Mouse (Mus musculus) left cerebral cortex, postnatal 10 days (tissue): ENCODE results near the gene Robo1. TPM values are rescaled to one million over a fixed set of nuclear protein-coding genes. Genes with fewer than 3 reads are reported as not detected.

ENCODE experiments used
- DNase-seq, 2 experiments: peaks; one replicate each; pipeline ENCODE4 v3.0.0; 2021 to 2022; ENCODE audit warnings: low spot score in 2 of 2, mixed read lengths in 1 of 2; ENCODE audit errors: extremely low spot score in 1 of 2
- intact Hi-C: fragments of 180-260 bp; cut with DNase I; formaldehyde crosslinking; loops from one replicate; pipeline ENCODE4 v1.15.1; 2025
- total RNA-seq, 2 experiments: library from RNA; stranded (reverse); gene quantifications; 2 replicates each; pipeline ENCODE4 v1.2.3; 2021

Robo1 gene
- total RNA-seq, 2 experiments from 2014 or later: 96.8 to 101 TPM

DNA sequence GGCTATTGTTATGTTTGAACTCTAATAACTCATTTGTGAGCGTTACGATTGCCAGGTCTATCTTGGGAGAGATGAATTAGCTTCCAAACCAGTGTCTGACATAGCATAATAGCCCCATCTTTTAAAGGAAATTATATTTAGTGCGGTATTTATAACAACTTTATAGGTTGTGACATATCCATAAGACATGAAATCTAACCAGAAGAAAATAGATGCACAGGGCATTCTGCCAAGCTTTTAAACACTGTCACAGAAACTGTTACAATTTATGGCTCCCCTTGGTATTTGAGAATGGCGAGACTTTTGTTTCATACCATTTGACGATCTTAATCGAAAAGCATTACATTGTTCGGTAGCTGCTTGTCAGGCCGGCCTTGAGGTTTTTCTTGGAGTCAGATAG is 632.7 kb downstream of the Robo1 start:
- no peak for DNase-seq
- intact Hi-C loops: no loop called here

DNA sequence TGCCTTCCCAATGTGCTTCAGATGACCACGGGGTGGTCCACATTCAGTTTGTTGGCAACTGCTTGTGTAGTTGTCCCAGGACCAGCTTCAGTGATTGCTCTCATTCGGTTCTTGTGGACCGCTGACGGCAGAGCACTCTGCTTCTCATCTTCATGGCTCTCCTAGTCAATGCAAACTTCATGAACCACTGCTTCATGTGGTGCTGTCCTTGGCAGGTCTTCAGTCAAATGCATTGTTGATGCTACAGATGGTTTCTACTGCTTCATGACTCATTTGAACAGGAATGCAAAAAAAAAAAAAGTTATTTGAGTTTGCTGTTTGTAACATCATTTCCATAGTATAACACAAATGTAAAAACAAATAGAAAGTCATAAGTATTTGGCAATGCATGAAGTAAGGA is 636.3 kb downstream of the Robo1 start:
- DNase-seq: no peak
- intact Hi-C loops: no loop called here

DNA sequence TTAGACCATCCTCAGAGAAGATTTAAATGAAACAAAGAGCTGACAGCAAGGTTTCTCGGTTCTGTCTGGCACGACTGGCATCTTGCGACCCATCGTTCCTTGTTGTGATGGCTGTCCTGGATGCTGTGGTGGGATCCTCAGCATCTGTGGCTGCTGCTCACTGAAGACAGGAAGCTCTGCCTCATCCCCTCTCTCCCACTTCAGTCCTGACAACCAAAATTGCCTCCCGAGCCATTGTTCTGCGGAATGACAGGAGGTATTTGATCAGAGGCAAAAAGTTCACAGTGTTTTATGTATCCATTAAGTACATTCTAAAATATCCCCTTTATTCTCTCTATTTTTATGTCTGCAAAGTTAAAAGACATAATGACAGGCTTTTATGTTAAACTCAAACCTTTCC is 643.9 kb downstream of the Robo1 start:
- no peak for DNase-seq
- intact Hi-C loops: no loop called here

DNA sequence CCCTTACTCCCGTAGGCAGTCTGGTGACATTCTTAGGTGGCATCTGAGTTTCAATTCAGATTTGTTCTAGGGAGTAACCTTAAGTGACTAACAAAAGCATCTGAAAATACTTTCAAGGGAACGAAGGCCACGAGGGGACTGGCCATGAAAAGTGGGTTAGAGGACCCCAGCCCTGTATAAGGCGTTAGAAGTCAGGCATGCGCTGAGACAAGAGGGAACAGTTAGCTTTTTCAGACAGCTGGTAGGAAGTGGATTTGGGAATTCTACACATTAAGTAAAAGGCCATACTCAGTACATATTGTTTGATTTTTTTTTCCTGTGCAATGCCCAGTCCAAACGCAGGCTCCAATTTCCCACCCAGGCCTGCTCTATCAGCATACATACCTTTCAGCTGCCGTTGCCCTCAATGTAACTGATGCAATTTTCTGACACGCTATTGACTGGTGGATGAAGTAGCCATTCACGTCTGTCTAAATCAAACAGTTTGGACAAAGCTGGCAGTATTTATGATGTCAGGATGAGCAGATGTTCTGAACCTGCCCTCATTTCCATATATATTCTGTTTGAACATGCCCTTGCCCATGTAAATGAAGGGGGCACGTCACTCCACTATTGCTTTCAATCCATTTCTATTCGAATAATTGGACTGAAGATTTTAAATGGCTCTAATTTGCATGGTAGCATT is 651.1 kb downstream of the Robo1 start:
- no peak for DNase-seq
- intact Hi-C loops: no loop called here

DNA sequence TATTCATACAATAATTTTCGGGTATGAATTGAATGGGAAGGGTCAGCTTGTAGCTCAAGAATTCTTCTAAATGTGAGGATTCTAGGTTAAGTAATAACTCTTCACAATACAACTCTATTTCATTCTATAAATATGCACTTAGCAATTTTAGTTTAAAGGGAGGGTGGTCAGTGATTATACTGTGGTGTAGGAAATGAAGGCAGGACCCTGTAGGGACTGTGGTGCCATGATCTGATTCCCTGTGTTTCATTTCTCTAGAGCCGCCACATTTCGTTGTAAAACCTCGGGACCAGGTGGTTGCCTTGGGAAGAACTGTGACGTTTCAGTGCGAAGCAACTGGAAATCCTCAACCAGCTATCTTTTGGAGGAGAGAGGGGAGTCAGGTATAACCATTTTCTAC is 651.7 kb downstream of the Robo1 start:
- intact Hi-C loops: no loop called here
- no peak for DNase-seq

DNA sequence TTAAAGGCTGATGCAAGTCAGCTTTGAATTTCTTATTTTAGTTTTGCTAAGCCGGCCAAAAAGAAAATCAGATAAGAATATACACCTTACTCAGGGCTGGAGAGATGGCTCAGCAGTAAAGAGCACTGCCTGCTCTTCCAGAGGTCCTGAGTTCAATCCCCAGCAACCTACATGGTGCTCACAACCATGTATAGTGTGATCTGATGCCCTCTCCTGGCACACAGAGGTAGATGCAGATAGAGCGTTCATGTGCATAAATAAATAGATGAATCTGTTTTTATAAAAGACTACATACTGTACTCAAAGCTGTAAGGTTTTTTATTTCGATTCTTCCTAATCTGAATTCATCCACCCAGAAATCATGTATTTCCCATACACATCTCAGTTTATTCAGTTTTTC is 655.7 kb downstream of the Robo1 start:
- no peak for DNase-seq
- intact Hi-C loops: no loop called here

DNA sequence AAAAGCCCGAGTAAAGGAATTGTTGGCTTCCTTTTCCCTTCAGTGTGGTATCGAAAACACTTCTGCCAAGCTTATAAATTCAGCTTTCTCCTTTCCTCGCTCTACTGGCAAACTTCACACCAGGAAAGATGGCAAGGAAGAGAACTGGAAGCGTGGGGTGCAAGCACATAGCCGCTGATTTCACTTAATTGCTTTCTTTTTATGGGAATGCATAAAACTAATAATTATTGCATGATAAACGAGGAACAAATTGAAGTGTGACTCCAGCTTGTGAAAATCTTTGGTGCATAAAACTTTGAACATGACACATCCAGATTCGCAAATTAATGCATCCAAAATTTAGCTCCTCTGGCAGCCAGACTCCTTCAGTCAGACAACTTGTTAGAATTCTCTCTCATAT is 659.4 kb downstream of the Robo1 start:
- intact Hi-C loops: no loop called here
- peak in 1 of 2 experiments; percentile 10 for DNase-seq

DNA sequence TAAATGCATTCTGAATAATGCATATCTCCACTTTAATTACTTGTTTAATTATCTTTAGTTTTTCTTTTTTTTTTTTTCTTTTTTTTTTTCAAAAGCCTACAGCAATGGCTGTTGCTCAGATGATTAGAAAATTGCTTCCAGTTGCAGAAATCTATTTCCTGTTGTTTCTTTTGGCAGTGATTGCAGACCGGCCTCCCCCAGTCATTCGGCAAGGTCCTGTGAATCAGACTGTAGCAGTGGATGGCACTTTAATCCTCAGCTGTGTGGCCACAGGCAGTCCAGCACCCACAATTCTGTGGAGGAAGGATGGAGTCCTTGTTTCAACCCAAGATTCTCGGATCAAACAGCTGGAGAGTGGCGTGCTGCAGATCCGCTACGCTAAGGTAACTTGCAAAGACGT is 661.9 kb downstream of the Robo1 start:
- intact Hi-C loops: loop anchor here (10.0 kb wide), 2 partner anchors 355 to 1715 kb away; no protein-coding TSS in a partner anchor

DNA sequence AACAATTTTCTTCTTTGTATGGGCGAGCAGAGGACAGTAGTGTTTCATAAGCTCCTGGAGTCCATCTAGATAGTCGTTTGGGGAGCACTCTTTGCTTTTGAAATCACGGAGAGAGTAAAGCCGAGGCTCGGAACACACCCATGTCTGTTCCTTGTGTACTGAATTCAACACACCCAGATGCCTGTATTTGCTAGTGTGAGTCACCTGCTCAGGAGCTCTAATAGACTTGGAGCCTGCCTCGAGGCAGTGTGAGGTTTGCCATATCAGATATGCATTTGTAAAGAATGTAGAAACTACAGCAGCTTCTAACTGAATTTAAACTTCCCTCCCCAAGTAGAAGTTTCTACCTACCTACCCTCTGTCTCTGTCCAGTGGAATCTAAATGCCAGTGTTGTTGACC is 665.6 kb downstream of the Robo1 start:
- no peak for DNase-seq
- intact Hi-C loops: loop anchor here (10.0 kb wide), 2 partner anchors 359 to 1719 kb away; no protein-coding TSS in a partner anchor

More for the DNA sequence above, 661.9 kb downstream of the Robo1 start:
- DNase-seq: no peak

DNA sequence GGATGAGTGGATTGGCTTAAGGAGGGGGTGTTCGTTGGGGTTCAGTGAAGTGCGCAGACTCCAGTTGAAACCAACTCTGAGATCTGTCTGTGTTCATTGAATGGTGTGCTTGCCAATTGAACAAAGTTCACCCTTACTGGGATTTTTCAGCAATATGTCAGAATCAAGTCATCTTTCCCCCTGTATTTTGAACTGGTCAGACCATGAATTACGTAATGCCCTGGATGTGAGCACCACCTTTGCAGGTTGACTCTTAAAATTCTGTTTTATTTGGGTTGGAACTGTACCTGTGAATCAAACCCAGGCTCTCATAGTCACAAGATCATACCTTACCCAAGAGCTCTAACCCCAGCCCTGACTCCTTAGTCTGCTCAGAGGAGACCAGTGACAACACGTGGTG is 666.6 kb downstream of the Robo1 start:
- intact Hi-C loops: loop anchor here (5.0 to 10.0 kb wide), 4 partner anchors 282 to 1720 kb away; no protein-coding TSS in a partner anchor
- no peak for DNase-seq

DNA sequence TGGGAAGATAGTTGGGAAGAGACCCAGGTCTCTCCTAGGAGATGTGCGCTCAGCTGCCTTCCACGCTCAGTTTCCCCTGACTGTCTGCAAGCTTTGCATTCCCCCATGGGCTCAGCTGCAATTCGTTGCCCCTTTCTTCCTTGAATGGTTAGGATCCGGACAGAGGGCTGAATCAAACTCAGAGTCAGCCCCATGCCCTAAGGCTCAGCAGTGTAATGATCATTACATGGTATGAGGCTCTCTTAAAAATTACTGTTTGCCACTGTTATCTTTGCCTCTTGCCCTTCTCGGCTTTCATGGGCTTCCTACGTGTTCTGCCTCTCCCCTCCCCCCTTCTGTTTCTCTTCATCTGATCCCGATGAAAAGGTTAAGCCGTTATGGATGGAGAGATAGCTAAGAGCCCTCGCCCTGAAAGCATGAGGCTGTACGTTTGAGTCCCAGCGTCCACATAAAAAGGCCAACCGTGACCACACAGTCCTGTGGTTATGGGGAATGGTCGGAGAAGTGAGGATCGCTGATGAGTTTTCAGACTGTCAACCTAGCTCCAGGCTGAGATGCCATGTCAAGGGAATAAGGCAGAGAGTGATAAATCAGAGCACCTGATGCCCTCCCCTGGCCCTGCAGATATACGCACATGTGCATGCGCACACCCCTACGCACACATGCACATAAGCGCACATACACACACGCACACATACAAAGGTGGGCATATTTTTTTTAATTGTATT is 668.9 kb downstream of the Robo1 start:
- no peak for DNase-seq
- intact Hi-C loops: loop anchor here (5.0 to 10.0 kb wide), 4 partner anchors 285 to 1722 kb away; no protein-coding TSS in a partner anchor

DNA sequence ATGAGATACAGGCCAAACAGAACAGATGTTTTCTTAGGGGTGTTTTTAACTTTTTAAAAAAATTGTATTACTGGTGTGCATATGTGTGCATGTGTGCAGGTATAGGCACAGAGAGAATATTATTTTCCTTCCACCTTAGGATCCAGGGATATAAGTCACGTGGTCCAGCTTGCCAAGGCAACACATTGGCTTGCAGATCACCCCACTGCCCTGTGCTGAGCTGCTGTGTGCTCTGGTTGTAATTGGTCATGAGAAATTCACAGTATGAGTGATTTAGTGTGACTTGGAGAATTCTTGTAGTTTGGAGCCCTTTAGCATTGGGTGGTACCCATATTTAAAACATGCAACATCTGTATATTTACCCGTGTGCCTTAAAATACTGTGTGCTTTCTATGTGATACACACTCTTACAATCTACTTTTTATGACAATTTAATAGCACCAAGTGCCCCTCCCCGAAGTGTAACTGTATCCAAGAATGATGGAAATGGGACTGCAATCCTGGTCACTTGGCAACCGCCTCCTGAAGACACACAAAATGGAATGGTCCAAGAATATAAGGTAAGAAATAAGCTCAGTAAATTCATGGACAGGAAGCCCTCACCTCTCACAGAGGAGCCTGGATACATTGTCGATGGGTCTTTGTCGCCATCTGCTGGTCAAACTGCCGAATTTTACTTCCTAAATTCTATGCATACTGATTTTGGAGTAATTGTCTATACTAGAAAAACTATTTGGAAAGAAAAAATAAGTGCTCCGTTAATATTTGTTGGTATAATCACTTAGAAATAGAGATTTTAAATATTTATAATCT is 671.5 kb downstream of the Robo1 start:
- intact Hi-C loops: loop anchor here (5.0 to 10.0 kb wide), 6 partner anchors 287 to 1725 kb away; no protein-coding TSS in a partner anchor
- DNase-seq: peak; percentile 59 to 63

DNA sequence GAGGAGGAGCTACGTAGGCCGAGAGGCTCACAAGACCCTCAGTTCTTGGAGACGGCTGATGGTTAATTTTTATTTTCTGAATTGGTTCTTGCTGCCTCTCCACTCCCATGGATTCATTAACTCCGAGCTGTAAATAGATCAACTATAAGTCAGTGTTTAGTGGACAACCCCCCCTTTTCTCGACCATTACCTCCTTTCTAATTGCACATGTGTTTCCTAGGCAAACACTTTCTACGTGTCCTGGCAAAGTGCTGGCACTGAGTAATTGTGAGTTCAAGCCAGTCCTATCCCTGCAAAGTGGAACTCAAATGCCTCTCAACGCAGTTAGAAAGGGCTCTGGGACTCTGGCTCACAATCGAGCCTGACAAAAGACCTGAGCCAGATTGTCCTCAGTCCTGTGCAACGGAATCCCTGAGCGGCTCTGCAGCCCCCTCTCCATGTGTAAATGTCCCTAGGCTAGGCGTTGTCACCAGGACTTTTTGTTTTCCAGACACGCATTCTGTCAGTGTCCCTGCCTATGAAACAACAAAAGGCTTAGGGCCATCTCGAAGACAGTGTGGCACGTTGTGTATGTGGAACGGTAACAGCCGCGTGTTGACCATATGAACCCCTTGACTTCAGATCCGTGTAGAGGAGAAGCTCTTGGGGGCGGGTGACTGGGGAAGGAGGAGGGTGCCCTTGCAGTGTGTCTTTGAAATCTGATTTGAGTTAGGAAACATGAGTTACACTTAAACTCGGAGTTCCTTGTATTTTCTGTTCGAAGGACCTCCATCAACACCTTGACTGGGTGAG is 682.5 kb downstream of the Robo1 start:
- intact Hi-C loops: no loop called here

DNA sequence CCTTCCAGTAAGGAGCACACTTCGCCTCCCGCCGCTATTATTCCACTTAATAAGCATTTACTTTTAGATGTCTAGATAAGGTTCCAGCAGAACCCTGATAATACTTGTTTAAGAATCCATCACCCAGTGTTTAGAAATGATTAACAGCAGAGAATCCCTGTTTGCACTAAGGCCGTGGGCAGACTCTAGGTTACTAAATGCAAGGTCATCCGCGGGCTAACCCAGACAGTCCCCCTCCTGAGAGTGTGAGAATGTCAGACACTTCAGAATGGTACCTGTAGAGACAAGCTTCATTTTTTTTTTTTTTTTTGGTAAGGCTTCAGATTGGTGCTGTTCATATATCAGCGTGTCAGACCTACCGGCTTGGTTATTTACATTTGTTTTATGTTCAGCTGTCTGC is 685.1 kb downstream of the Robo1 start:
- intact Hi-C loops: no loop called here
- DNase-seq: no peak

More for the DNA sequence above, 682.5 kb downstream of the Robo1 start:
- DNase-seq: no peak

DNA sequence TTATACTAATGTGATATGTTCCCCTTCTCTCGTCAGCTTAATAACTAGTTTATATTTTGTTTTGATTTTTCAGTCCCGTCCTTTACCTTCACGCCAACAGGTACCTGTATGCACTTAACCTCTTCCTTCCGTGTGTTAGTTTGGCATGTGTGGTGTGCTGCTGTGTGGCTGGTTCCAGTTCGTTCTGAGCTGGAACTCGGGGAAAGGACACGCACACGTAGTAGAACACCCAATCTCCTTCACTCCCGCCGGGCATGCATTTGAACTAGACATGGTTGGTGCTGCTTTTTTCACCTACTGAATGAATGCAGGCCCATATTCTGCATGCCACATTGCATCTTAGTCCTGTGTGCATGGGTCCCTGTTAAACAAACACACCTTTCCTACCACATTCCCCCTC is 685.5 kb downstream of the Robo1 start:
- intact Hi-C loops: no loop called here
- DNase-seq: no peak

DNA sequence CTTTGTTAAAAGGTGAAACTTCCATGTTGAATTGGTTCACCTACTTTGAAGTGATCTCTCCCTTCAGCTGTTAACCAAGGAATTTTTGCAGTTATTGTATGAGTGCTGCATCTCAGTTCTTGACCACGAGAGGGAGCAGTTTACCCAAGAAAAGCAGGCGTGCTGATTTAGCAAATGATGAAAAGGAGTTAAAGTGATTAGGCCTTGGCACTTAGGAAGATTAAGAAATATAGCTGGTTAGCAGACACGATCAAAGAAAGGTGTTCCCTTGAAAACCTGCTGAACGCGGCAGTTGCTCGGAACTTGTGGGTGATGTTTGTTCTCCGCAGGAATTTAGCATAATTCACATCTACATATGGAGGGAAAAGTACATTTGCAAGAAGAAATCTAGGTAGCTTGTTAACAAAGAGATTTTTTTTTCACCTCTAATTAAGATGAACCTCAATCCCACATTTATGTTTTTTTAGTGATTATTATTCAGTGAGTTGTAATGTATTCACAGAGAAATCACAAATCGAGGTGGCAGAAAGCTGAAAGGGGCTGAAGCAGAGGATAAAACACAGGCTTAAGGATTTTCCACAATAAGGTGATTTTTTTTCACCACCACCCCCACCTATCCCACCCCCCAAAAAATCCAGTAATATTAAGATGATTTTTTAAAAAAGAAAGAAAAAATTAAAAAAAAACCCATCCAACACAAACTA is 687.3 kb downstream of the Robo1 start:
- intact Hi-C loops: loop anchor here (5.0 kb wide), 1 partner anchor 1417 kb away; the partner anchor contains the start of gene Robo2
- DNase-seq: peak in 1 of 2 experiments; percentile 79

DNA sequence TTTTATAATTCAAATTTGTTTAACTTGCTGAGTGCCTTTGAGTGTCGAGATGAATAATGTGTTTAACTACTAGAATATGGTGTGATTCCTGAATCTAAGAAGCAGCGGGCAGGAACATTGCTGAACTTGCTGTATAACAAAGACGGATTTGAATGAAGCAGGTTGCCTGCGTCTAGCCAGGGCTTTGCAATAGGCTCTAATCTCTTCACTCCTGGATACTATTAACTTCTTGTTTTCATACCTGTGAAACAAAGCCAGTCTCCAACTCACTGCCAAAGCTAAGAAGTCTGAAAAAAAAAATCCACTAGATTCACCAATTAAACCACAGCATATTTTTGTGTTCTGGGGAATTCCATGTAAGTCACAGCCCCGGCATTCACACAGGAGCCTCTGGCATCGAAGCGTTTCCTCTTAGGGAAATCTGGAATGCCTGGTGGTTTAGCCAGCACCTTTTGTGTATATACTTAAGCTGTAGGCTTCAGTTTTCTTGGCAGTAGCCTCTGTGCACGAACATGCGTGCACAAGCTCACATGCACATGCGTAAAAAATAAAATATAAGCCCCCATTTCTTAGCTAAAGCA is 687.9 kb downstream of the Robo1 start:
- intact Hi-C loops: loop anchor here (5.0 kb wide), 1 partner anchor 1416 kb away; the partner anchor contains the start of gene Robo2
- DNase-seq: no peak
